Mouse (Mus musculus) neutrophil, adult 83 days (primary cell): Measurements from ENCODE around the gene Gabarapl2. TPM values are rescaled to one million over a fixed set of nuclear protein-coding genes. Genes with fewer than 3 reads are reported as not detected.

ENCODE experiments used
- total RNA-seq, 2 experiments: library from RNA; stranded (reverse); gene quantifications; one replicate each; pipeline ENCODE4 v1.2.4; 2023

The Gabarapl2 gene
- 10 to 100 TPM; 83.3 to 92.3 TPM for total RNA-seq

DNA sequence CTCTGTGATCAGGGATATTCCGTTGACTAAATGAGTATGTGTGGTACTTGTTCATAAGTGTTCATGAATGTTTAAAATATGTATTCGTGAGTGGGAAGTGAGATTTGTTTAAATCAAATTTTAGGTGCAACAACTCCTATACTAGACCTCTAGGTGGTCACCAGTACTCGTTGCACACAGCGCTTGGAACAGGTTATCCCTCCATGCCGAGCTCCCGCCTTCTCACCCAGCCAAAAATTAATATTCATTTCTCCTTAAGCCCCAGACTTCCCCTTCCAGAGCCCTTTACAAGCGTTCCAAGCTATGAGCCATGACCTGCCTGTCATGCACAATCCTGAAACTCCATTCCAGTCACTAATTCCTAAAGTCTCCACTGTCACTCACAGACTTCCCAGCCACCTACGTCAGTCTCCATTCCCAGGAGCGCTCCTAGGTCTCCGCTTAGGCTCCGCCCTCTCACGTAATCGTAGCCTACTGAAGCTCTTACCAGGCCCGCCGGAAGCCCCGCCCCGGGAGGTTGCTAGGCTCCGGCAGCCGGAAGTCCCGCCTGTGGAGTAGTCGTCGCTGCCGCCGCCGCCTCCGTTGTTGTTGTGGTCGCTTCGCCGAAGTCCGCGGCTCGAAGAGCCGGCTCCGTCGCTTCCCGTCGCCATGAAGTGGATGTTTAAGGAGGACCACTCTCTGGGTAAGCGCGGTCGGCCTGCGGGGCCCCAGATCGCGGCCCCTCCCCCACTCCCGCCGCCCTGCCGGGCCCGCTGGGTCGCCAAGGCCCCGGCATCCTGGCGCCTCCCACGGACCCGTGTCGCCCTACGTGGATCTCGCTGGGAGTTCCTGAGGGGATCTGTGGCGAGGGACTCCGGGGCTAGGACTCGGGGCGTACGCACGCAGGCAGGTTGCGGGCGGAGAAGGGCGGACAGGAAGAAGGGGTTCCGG lies at the start of gene Gabarapl2:
Gene Gabarapl2, plus strand, starts transcription at position 533 of the 930 bp plus-strand sequence.

GRCm38 (mm10) chr8:111909621-111910450 lies 30.7 kb upstream of the Gabarapl2 start, which contains the start of gene Chst5:
Gene Chst5, minus strand, starts transcription at chr8:111910447.

GRCm38 (mm10) chr8:111933348-111934076 lies 7.0 kb upstream of the Gabarapl2 start, which contains the start of gene Tmem231:
Gene Tmem231, minus strand, starts transcription at chr8:111933881.

DNA sequence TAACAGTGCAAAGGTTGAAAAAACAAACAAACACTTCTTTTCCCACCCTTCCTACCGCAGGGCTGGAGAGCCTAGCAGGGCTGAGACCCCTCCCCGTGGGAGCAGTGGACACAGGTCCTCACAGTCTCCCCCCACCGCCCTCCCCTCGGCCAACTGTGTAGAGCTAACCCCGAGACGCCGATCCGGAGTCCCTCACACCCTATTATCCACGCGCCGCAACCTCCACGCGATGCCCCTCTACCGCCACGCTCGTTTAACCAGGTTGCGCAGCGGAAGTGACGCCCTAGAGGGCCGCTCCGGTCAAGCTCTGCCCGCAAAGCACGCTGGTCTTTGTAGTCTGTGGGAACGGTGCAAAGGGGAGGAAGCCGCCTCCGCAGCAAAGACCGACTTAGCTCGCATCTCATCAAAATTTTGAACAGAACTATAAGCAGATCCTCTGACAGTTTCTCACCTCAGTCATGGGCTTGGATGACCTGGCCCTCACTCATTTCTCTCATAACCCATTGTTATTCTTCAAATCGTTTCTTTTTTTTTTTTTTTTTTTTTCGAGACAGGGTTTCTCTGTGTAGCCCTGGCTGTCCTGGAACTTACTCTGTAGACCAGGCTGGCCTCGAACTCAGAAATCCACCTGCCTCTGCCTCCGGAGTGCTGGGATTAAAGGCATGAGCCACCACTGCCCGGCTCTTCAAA lies 51.7 kb downstream of the Gabarapl2 start, which contains the start of gene Adat1:
Gene Adat1, minus strand, starts transcription at position 290 of the 690 bp plus-strand sequence.

Other genes starting within 250 kb of the Gabarapl2 start
- gene Ctrb1, start 249.7 kb upstream of the Gabarapl2 start, total RNA-seq, result not detected
- gene Bcar1, start 196.9 kb upstream of the Gabarapl2 start, total RNA-seq, result not detected
- gene Cfdp1, start 86.4 kb upstream of the Gabarapl2 start, total RNA-seq, result 10 to 100 TPM; 26.4 to 26.6 TPM
- gene Tmem170, start 64.0 kb upstream of the Gabarapl2 start, total RNA-seq, result 1 to 10 TPM; 3.1 TPM
- gene Chst5, start 30.3 kb upstream of the Gabarapl2 start, total RNA-seq, result not detected
- under 1 TPM; 0.42 to 0.92 TPM for gene Tmem231, start 6.8 kb upstream of the Gabarapl2 start, total RNA-seq
- under 1 TPM; 0.83 to 0.97 TPM for gene Adat1, start 51.6 kb downstream of the Gabarapl2 start, total RNA-seq
- gene Kars, start 70.6 kb downstream of the Gabarapl2 start, total RNA-seq, result 10 to 100 TPM; 52.2 to 54.9 TPM
- 1 to 10 TPM; 6.5 to 9.0 TPM for gene Terf2ip, start 70.7 kb downstream of the Gabarapl2 start, total RNA-seq
- not detected for gene Gm6793, start 74.3 kb downstream of the Gabarapl2 start, total RNA-seq